Mouse (Mus musculus): ENCODE data around the gene Gigyf1. TPM values are rescaled to one million over a fixed set of nuclear protein-coding genes. Genes with fewer than 3 reads are reported as not detected.

The Gigyf1 gene
- total and polyA plus RNA-seq, 3 experiments = 25.4 to 37.1 (median 31.0) TPM

DNA sequence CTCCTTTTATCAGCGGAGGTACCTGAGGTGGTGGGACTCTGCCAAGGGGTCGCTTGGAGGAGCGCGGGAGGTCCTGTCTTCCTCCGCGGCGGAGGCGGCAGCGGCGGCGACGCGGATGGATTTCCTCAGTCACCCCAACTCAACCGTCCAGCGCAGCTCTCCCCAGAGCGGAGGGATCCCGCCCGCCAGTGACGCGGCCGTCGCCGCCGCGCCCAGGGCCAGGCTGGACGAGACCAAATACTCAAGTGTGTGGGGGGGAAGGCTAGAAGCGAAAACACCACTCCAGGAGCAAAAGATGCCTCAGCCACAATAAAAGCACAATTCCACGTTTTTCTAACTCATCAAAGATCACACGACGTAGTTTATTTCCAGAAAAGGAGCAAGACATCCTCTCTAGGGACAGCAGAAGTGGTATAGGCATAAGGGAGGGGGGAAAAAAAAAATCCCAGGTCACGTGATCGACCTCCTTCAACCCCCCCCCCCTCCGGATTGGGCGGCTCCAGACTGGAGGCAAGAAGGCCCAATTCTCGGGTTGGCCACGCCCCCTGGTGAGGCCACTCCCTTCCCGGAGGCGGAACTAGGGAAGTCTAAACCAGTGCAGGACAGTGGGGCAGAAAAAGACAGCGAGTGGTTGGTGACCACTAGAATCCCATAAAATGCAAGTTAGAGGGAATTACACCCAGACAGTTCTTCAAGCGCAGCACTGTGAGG is 14.9 kb downstream of the Gigyf1 start, which contains the start of the genes Epo and Gnb2:
TSS of gene Epo (minus strand) at position 126 of the 711 bp plus-strand sequence.
TSS of gene Gnb2 (minus strand) at position 394 of the 711 bp plus-strand sequence.
- peak; percentile 99 for DNase-seq

DNA sequence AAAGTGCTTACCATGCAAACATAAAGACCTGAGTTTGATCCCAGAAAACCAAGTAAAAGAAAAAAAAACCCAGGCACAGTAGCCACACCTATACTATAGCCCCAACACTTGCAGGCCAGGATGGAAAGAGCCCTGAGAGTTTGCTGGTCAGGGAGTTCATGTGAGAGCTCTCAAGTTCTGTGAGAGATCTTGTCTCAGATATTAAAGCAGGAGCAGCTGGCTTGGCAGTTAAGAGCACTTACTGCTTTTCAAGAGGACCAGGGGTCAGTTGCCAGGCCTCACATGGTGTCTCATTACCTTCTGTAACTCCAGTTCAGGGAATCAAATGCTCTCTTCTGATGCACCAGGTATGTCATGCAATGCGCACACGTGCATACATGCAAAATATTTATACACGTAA is 16.4 kb downstream of the Gigyf1 start:
- no peak for DNase-seq

DNA sequence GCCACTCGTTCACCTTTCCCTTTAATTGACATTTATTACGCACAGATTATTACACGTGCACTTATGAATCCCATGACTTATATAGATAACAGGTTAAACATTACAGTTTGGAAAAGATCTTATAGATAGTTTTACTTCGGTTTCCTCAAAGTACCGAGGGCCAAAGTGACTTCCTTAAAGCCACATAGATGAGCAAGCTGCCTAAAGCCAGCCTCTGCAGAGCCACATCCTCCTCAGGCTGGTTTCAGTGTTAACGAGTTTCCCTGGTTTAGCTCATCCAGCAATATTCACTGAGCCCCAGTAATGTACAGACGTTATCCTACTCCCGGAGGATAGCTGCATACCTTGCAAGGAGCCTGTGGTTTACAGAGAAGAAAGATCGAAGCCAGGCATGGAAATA is 17.0 kb downstream of the Gigyf1 start:
- DNase-seq = no peak

DNA sequence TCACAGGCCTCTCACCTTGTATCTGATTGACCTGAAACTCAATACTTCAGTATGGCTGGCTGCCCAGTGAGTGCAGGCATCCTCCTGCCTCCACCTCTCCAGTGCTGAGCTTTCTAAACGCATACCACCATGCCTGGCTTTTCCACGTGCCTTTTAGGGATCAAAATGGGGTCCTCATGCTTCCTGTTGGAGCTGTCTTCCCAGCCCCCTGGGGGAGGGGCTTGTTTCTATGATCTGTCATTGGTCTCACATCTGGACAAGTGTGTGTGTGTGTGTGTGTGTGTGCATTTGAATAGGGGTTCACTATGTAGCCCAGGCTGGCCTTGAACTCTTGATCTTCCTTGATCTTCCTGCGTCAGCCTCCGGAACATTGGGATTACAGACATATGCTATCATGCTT is 19.1 kb downstream of the Gigyf1 start:
- DNase-seq = no peak

DNA sequence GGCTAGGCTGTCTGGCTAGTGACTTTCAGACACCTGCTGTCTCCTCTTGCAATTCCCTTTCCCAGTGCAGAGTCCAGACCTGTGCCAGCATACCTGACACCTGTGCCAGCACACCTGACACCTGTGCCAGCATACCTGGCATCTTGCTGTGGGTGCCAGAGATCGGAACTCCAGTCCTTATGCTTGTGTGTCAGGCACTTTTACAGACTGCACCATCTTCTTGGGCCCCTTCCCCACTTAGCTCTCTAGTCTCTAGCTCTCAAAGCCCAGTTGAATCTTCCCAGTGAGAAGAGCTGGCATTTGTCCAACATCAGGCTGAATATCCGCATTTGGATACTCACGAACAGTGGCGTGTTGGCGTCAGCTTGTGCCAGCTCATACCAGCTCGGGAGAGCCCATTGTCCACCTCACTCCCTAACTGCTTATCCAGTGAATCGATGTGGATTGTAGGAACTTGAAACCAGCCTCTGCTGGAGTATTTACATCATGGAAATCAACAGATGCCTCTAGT is 21.0 kb downstream of the Gigyf1 start:
- peak; percentile 61 for DNase-seq

DNA sequence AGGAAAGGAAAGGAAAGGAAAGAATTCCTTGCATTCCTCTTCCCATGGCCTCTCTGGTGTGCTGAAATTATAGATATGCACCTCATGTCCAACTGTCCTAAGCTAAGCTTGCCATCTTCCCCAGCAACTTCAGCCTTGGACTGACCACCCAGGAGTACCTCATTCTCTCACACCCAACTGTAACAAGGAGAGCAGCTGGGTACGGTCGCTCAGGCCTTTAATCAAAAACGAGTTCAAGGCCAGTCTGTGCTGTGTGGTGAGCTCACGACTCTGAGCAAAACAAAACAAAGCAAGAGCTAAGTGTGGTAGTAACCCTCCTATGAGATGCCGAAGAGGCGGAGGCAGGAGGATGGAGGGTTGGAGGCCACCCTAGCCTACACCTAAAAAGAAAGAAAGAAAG is 22.6 kb downstream of the Gigyf1 start:
- peak; percentile 59 for DNase-seq

DNA sequence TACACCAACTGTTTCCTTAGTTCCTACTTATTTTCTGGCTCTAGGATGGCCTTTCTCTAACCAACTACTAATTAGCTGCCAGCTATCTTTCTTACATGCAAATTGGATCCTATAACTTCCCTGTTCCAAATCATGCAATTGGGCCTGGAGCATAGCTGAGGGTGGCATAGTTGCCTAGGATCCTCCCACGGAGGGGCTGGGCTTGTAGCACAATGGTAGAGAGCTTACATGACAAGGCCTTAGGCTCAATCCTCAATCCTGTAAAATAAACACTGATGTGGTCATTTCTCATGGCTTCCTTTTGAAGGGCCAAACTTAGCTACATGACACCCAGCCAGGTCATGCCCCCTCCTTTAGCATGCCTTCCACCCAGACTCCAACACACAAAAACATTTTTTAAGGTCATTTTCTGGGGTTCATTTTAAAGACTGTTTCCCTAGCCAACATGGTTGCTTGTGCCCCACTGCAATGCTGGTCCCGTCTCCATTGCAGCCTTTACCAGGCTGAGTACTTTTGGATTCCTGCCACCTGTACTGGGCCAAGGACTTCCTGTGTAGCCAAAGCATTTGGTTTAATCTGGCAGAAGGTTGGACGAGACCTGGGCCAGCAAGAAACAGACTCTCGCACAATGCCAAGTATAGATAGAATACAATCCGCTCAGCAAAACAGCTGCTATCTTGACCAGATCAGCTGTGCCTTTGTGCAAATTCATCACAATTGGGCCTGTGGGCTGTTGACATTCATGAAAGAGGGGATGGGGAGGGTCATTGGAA is 23.6 kb downstream of the Gigyf1 start:
- peak; percentile 81 for DNase-seq

DNA sequence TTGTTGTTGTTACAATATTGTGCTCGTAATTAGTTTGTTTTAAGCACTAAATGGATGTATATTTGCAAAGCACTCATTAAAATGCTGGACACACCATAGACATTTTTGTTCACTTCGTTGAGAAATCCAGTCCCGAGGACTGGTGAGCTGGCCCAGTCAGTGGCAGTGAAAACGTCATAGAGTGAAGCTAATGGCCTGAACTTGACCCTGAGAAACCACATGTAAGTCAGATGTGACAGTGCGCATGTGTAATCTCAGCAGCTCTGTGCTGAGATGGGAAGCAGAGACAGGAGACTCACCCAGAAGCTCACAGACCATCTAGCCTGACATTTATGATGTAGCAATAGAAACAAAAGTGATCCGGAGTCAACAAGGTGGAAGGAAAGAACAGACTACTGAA is 26.6 kb downstream of the Gigyf1 start:
- DNase-seq = peak; percentile 71

DNA sequence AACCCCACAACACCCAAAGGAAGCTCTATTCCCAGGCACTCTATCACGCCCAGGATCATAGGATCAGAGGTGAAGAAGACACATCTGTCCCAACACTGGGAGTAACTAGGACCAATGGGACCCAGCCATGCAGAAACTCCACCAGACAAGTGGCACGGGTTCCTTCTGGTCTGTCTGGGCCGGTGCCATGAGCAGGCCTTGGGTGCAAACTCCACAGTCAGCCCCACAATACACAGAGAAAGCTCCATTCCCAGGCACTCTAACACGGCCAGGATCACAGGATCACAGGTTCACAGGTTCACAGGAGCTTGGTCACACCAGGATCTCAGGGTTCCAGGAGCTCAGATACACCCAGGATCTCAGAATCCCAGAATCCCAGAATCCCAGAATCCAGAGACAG is 27.2 kb downstream of the Gigyf1 start:
- DNase-seq = no peak

DNA sequence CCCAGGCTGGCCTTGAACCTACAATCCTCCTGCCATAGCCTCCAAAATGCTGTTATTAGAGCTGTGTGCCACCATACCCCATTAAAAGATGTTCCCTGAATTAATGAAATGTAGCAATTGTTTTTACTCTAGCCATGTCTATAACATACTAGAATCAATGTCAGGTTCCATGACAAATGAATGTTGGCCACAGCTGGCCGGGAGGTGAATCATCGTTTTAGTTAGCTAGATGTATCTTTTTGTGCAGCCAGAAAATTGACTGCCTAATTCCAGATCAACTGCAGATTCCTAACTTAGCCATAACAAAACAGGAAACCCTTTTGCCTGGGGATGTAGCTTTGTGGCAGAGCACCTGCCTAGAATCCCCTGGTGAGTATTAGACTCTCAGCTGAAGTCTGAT is 31.5 kb downstream of the Gigyf1 start:
- no peak for DNase-seq

DNA sequence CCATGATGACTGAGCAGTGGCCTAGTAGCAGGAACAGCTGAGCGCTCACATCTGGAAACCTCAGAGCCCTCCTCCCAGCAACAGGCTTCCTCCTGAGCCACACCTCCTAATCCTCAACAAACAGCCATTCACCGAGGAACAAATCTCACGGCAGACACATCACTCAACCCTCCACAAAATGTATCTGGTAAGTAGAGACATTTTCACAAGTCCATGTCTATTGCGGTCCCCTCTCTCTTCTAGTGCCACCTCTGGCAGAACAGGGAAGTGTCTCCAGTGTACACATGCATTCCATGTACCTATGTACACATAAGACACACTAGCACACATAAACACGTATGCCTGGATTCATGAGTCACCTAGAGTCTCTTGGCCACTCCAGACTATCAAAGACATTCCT is 32.8 kb downstream of the Gigyf1 start:
- no peak for DNase-seq

DNA sequence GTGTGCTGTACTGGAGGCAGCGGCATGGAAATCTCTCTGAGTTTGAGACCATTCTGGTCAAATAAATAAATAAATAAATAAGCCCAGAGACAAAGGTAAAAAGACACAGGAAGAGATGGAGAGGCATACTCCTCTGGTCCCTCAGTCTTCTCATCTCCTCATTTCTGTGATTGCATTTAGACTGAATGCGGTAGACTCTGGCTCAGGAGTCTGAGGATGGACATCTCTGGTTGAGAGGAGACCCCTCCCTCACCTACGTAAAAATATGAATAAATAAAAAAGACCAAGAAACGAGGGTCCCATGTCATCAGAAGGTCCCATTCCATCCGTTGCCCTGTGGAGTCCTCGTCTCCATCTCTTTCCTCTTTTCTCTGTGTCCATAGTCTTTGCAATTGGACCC is 34.7 kb downstream of the Gigyf1 start:
- DNase-seq = no peak

DNA sequence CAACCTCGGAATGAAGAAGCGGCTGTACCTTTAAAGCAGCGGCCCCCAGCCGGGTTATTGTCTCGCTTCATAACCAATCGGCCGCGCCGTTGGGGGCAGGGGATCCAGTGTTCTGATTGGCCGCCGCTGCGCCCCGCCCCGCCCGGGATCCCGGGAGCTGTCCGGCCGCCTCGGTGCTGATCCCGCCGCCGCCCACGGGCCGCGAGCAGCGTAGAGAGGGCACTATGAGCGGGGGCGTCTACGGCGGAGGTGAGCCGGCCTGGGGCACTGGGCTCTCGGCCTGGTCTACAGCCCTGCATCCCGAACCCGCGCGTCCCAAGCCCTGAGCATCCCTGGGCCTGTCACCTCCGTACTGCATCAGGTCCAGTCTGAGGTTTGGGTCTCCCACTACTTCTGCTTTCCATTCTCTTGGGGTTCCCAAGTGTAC is 35.1 kb downstream of the Gigyf1 start, which contains the start of gene Actl6b:
TSS of gene Actl6b (plus strand) at position 107 of the 427 bp plus-strand sequence.
- peak; percentile 82 for DNase-seq

DNA sequence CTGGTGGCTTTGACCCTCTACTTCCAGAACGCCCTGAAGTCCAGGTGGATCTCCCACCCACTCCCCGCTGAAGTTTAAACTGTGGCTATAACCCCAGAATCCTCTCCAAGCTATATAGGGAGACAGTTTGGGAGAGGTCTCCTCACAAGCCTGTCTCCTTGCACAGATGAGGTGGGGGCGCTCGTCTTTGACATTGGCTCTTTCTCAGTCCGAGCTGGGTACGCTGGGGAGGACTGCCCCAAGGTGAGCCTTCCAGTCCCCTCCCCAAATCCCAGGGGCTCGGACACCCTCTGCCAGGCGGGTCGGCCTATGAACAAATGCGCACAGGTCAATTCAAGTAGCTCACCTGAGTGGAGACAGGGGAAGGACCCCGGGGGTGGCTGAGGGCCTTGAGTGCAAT is 35.5 kb downstream of the Gigyf1 start:
- DNase-seq = no peak

DNA sequence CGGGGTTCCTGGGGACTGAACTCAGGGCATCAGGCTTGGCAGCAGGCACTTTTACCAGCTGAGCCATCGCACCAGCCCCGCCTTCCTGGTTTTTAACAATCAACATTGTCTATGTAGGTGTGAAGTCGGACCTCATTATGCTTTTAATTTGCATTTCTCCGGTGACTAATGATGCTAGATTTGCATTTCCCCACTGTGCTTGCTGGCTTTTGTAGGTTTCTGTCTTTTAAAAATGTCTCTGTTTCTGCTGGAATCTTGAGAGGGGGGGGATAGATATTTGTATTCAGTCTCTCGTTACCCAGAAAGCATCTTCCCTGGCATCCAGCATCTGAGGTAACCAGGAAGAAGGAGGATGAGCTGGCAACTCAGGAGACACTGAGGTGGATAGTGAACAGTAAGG is 43.2 kb downstream of the Gigyf1 start:
- DNase-seq = no peak

DNA sequence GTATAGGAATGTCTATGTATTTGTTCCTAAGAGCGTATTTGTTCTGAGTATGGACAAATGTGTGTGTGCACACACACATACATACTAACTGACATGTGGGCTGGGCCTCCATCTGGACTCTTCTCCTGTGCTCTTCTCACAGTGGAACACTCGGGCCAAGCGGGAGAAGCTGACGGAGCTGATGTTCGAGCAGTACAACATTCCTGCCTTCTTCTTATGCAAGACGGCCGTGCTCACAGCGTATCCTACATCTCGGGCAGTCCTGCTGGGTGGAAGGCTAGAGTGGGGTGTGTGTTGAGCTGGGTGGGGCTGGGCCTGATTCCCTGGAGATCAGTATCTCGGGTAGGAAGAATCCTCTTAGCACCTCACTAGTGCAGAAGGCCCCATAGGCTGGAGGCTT is 44.6 kb downstream of the Gigyf1 start:
- DNase-seq = no peak

DNA sequence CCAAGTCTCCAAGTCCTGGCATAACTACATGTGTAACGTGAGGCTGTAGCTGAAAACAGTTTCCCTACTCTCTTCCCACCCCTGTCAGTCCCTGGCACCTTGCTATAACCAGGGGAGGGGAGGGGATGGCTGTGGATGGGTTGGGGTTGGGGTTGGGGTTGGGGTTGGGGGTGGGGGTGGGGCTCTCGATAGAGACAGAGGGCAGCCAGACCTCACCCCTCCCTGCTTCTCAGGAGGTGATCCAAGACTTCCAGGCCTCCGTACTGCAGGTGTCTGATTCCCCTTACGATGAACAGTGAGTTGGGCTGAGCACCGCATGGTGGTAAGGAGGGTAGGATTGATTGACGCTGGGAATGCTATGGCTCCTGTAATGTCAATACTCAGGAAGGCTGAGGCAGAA is 47.4 kb downstream of the Gigyf1 start:
- DNase-seq = no peak

DNA sequence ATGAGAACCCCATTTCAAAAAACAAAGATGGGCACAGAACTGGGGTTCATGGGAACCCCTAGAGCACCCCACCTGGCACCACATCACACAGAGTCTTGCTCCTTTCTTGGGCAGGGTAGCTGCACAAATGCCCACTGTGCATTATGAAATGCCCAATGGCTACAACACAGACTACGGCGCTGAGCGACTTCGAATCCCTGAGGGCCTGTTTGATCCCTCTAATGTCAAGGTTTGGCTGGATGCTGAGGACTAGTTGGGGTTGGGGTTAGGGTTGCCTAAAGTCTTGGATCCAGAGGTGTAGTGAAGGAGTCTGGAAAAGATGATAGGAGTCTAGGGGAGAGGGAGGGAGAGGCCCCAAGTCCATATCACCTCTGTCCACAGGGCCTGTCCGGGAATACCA is 48.1 kb downstream of the Gigyf1 start:
- DNase-seq = no peak

DNA sequence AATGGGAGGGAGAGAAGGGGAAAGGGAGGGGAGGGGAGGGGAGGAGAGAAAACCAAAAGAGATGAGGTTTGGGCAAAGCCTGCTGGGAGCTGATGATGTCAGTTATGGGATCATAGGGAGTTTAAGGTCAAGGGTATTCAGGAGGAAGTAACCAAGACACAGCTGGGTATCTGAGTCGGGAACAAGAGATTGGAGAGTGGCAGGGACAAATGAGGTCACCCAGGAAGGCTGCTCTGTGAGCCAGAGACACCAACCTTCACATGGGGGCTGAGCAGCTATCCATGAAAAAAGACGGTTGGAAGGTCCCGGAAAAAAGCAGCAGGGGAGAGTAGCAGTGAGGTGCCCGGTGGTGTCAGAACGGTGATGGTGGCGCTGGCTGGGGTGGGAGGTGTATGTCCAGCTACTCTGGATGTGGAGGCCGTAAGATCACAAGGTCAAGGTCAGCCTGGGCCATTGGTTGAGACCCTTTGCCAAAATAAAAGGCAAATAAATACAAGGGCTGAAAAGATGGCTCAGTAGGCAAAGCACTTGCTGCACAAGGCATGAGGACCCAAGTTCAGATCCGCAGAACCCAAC is 50.0 kb downstream of the Gigyf1 start:
- DNase-seq = peak; percentile 50

DNA sequence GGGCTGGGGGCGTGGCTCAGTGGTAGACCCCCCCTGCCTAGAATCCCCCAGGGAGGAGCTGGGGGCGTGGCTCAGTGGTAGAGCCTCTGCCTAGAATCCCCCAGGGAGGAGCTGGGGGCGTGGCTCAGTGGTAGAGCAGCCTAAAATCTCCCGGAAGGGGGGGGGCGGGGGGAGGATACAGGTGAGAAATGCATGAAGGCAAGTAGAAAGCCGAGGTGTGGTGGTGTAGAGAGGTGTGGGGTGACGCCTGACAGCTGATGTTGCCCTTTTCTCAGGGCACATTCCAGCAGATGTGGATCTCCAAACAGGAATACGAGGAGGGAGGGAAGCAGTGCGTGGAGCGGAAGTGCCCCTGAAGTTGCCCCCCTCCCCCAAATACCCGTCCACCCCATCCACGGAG is 50.7 kb downstream of the Gigyf1 start:
- DNase-seq = no peak

DNA sequence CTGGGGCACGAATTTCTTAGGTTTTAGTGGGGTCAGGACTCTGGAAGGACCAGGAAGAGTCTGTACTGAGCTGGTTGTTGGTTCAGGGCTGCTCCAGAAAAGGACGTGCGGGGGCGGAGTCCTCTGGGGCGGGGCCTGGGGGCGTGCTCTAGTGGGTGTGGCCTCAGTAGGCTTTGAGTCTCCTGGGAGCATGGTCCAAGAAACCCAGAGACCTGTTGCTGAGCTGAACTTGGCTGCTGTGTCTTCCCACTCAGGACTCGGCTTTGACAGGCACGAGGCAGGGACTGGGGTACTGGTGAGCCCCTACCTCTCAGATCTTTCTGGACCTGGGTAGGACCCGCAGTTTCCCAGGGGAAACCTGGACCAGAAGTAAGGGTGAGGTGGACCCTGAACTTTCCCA is 51.3 kb downstream of the Gigyf1 start, which contains the start of gene Tfr2:
TSS of gene Tfr2 (plus strand) at position 176 of the 400 bp plus-strand sequence.
- DNase-seq = peak; percentile 77

DNA sequence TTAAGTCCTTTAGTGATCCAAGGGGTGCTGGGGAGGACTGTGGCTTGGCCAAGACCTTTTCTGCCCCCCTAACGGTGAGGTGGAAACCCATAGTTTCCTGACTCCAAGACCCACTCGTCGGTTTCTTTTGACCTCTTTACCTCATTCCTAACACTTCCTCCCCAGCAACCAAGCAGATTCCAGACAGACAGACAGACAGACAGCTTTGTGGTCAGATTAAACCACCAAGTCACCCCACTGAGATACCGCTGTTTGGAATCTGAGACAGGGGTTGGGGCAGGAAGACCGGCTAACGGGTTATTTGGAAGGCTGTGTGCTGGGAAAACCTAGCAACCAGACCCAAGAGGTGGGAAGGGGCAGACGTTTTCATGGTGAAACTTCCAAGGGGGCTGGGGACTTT is 51.8 kb downstream of the Gigyf1 start:
- DNase-seq = no peak

Measured in adrenal gland, adult 2 months (tissue).